Mouse (Mus musculus) effector memory CD4-positive, alpha-beta T cell, adult 7 months (primary cell): ENCODE measurements around the gene Gm28557. TPM values are rescaled to one million over a fixed set of nuclear protein-coding genes. Genes with fewer than 3 reads are reported as not detected.

Source experiments
- polyA plus RNA-seq: library from polyadenylated mRNA; unstranded; fragments of 100-300 nt; shearing (Covaris generic); gene quantifications from one replicate; pipeline ENCODE4 v1.2.1, GENCODE M21; 2017

Gm28557 gene
- polyA plus RNA-seq: 1.8 TPM

GRCm38 (mm10) chr13:67108194-67108820, at the start of gene Gm28557:
Gm28557 (minus strand) TSS chr13:67108604.

GRCm38 (mm10) chr13:67121360-67121759, 13.0 kb upstream of the Gm28557 start, which contains the start of gene Zfp759:
Zfp759 (plus strand) TSS chr13:67121660.

GRCm38 (mm10) chr13:67116163-67116562, 7.8 kb upstream of the Gm28557 start, which contains the start of gene Rslcan18:
Rslcan18 (minus strand) TSS chr13:67116263.

GRCm38 (mm10) chr13:67097876-67098275, 10.5 kb downstream of the Gm28557 start, which contains the start of gene Zfp708:
Zfp708 (minus strand) TSS chr13:67097976.

GRCm38 (mm10) chr13:67060786-67061358, 47.5 kb downstream of the Gm28557 start, which contains the start of gene Zfp712:
Zfp712 (minus strand) TSS chr13:67061170.

Other genes starting within 250 kb of the Gm28557 start
- 2.3 TPM for gene Gm10767, start 203.7 kb downstream of the Gm28557 start, polyA plus RNA-seq
- gene Zfp712, start 47.4 kb downstream of the Gm28557 start, polyA plus RNA-seq: 4.6 TPM
- gene Zfp708, start 10.6 kb downstream of the Gm28557 start, polyA plus RNA-seq: 1.7 TPM
- gene Rslcan18, start 7.7 kb upstream of the Gm28557 start, polyA plus RNA-seq: 0.24 TPM
- 0.11 TPM for gene Zfp759, start 13.1 kb upstream of the Gm28557 start, polyA plus RNA-seq
- gene Rsl1, start 64.6 kb upstream of the Gm28557 start, polyA plus RNA-seq: 13.1 TPM
- gene Zfp455, start 85.9 kb upstream of the Gm28557 start, polyA plus RNA-seq: 2.6 TPM
- 1.7 TPM for gene Zfp458, start 169.9 kb upstream of the Gm28557 start, polyA plus RNA-seq
- not detected for gene Zfp457, start 197.9 kb upstream of the Gm28557 start, polyA plus RNA-seq
- gene Zfp595, start 224.0 kb upstream of the Gm28557 start, polyA plus RNA-seq: 5.7 TPM